Mouse (Mus musculus): ENCODE data around the gene Tbrg1.

DNA sequence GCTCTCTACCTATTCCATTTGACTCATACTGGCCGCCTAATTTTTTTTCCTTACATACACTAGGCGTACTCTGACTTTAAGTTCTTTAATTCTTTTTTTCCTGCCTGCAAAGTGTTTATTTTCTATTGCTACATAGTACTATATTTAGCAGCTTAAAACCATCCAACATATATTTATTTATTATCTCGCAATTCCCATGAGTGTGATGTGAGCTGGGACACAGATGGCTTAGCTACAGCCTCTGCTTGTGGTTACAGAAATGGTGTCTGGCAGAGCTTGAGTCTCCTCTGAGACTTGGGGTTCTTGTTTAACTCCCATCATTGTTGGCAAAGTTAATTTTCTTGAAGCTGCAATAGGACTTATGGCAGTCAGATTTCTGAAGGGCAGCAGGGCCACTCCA, 18.4 kb downstream of the Tbrg1 start:
- no peak for TF ChIP-seq GATA1 (IDR thresholded peaks at IDR 0.05; ENCODE audit: borderline replicate concordance, low read length)
- no peak for TF ChIP-seq FLI1 (IDR thresholded peaks at IDR 0.05; ENCODE audit: low read length)
